Mouse (Mus musculus): ENCODE results near the gene Gm49395.

The Gm49395 gene

DNA sequence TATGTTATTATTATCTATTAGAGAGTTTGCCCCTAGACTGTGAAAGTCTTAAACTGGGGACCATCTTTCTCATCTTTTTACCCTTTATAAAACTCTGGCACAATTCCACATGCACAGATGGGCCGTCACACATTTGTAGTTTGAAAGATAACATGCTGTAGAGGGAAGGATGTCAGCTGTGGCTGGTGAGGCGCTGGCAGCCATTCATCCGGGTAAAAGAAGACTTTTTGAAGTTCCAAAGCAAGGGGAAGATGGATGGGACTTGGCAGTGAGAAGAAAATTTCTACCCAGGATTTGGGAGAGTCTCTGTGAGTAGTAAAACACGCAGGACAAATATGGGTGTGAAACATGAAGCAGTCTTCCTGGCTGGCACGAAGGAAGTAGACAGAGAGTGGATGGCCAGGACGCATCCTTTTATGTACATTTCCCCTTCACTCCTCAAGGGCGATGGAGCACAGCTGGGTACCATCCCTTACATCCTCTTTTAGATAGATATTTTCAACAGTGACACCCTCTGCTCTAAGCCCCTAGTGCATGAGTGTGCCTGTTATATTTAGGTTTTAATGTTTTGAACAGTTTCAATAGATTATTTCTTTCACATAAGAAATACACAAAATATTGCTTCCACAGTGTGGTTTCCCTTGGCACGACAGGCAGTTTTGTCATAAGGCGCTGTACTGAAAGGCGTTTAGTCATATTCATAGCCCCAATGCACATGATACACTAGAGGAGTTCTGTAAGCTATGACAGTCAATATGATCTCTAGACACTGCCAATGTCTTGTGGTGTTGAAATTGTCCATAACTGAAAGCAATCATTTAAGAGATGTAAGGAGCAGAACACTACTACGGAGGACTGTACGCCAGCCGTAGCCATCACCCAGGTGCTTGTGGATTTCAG lies 50.8 kb downstream of the Gm49395 start:
- DNase-seq (ENCODE audit: low spot score in 2 of 2), result no peak

DNA sequence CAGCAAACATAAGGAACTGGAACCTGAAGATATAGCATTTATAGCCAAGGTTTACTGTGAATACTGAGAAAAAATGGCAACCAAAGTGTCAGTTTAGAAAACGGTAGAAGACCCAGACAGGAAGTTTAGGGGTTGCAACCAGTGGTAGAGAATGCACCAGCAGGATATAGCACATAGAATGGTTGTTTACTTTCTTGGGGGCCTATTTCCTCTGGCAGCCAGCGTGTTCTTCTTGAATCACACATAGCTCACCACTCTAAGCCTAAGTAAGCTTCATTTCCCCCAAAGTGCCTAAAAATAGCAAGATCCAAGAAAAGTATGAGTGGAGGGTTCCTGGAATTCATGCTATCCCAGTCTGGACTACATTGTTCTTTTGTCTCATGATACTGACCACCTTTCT lies 59.1 kb downstream of the Gm49395 start:
- DNase-seq (ENCODE audit: low spot score in 2 of 2), result no peak

DNA sequence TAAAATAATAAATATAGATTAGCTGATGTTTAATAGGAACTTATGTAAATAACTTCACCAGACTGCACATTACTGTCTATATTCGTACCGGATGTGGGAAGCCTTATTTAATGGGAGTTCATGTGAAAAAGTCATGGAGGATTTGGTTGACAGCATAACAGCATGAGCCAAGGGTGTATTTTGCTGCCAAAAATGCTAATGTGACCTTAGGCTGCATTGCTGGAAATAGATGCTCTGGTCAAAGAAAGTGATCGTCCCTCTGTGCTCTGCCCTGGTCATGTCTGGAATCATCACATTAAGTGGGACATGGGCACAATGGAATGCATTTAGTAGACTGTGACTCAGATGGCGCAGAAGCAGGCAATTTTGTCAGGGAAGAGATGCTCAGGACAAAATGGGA lies 64.4 kb downstream of the Gm49395 start:
- no peak for DNase-seq (ENCODE audit: low spot score in 2 of 2)

DNA sequence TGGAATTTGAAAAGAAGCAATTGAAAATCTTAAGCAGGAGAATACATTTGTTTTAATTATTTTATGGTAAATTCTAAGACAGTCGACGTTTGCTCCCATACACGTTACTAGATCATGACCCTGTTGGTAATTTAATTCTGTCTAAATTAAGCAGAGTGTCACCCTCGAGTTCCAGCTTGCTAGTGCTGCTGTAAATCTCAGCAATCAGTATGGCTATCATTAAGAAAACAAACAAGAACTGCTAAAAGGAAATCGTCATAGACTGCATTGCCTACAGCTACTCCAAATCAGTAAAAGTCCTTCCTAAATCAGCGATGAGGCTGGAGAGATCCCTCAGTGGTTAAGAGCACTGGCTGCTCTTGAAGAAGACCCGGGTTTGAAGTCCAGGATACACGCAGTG lies 66.3 kb downstream of the Gm49395 start:
- DNase-seq (ENCODE audit: low spot score in 2 of 2), result no peak

DNA sequence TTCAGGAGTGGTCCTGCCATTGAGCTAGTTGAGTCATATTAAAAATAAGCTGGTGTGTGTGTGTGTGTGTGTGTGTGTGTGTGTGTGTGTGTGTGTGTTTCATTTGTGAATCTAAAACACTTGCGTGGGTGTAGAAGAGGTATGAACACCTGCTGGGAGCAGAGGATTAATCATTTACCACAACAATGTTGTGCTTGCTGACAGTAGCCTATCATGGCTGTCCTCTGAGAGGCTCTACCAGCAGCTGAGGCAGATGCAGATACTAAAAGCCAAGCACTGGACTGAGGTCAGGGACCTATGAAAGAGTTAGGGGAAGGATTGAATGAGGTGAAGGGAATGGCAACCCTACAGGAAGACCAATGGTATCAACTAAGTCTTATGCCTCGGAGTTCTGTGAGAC lies 68.6 kb downstream of the Gm49395 start:
- DNase-seq (ENCODE audit: low spot score in 2 of 2), result no peak

DNA sequence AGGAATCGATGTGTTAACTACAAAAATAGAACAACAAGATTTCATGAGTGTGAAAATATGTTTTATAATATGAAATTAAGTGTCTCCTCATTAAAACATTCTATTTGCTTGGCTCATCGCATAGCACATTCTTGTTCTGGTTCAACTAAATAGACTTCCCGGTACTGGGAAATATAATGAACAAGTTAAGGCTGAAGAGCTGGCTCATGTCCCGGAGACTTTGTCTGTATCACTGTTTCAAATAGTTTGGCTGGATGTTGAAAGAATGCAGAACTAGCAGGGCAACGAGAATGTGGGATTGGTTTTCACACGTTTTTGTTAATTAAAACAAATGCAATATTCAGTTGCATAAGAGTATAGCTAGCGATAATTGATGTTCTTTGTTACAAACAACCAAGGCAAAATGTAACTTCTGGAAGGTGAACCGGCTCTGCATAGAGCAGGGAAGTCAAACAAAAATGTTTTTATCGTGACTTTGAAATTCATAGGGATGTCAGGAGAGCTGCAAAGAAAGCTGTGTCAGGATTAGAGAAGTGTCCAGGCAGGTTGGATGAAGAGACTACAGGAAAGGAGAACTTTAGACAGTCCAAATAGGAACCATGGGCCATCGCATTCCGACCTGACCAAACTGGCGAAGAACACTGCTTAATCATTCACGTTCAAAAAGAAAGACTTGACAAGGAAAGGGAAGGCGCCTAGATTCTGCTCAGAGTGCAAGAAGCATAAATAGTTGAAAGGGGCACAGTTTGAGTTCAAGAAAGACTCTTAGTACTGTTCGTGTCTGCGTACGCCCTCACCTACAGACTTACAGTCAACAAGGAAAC lies 70.3 kb downstream of the Gm49395 start:
- DNase-seq (ENCODE audit: low spot score in 2 of 2), result no peak

DNA sequence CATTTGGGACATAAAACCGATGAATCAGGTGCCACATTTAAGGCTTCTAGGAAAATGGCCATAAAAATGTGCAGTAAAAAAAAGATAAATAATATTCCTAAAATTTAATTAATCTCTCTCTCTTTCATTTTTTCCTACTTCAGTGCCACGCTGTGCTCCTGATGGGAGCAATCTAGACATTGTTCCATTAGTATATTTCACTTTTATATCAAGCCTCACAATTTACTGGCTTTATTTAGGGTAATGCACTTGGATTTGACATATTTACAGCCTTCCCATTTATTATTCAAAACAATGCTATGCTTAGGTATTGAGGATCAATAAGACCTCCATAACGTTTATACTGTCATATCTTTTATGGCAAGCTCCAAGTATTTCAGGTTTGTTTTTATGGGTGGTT lies 76.3 kb downstream of the Gm49395 start:
- DNase-seq (ENCODE audit: low spot score in 2 of 2), result no peak

DNA sequence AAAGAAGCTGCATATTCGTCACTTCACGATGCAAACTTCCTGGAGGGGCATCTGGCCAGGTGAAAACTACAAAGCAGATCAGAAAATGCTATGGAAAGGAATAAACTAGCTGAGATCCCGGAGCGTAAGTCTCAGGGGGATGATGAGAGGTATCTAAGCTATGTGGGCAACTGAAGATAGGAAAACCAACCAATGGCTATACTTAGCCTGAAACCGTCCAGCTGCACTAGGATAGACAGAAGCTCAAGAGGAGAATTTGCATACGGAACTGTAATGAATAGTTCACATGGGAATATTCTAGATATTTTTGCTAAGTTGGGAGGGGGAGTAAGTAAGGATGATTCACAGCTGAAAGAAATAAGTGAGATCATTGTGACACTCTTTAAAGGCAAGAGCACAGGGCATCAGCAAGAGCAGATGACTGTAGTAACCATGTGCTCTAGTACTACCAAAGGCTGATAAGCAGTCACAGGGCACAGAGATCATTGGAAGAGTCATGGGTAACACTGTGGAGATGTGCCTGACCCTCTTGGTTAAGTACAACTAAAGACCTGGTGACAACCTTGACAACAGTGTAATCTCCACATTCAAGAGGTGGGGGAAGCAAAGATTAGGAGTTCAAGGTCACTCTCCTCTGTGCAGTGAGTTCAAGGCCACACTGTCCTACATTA lies 79.5 kb downstream of the Gm49395 start:
- no peak for DNase-seq (ENCODE audit: low spot score in 2 of 2)

DNA sequence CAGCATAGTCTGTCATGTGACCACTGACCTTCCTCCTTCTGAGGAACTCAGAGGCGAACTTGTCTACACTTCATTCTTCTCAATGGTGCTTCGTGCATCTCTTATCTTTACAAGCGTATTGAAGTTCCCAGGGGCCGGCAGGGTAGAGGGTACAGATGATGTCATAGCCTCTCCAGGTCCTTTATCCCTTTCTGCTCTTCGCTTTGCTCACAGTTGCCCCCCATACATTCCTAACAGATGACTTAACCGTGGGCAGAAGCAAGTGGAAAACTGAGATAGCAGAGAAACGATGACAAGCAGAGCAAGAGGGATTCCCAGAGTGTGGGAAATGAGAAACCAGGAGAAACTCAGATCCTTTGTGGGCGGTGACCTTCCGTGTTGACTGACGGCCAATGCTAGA lies 80.3 kb downstream of the Gm49395 start:
- DNase-seq (ENCODE audit: low spot score in 2 of 2), result no peak

DNA sequence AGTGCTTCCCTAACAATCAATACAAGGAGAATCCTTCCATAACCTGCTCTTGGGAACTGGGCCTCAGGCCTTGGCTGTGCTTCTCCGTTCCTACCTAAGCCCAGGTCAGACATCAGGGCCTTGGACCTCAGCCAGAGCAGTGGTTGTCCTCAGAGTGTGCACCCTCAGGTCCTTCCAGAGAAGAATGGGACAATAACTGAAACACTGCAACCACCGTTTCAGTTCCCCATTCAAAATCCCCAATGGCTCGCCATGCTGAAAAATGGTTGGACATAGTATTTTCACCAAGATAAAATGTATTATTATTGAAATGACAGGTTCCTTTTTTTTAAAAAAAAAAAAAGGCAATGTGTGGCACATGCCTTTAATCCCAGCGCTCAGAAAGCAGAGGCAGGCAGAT lies 81.0 kb downstream of the Gm49395 start:
- no peak for DNase-seq (ENCODE audit: low spot score in 2 of 2)

DNA sequence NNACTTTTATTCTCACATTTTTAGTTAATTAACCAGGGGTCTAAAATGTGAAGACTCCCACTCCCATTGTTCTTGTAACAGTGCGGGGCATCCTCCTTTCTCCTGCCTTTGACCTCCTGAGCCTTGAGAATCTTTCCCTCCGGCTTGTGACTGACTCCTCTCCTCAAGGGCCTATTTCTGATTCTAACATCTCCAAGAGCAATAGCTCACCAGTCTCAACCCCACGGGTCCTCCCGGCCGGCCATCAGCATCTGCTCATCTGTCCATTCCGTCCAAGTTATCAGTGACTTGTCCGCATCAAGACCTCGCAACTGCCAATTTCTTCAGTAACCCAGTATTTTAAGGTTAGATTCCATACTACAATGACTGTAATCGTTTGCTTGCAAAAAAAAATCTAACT lies 84.2 kb downstream of the Gm49395 start:
- no peak for DNase-seq (ENCODE audit: low spot score in 2 of 2)

DNA sequence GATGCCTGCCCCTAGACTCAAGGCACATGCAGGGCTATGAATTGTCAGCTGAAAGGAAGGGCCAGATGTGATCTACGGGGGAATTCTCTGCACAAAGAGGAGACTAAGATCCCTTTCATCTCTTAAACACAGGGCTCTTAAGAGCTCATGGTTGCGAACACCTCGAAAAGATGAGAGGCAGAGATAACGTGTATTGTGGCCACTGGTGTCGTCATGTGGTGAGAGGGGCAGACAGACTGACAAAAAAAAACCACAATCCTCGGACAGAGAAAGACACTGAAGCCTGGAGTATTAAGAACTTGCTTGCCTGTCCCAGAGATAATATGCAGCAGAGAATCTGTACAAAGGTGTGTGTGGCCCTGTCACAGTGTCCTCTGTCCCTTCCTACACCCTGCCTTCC lies 90.2 kb downstream of the Gm49395 start:
- peak; percentile 69 to 89 for DNase-seq (ENCODE audit: low spot score in 2 of 2)

DNA sequence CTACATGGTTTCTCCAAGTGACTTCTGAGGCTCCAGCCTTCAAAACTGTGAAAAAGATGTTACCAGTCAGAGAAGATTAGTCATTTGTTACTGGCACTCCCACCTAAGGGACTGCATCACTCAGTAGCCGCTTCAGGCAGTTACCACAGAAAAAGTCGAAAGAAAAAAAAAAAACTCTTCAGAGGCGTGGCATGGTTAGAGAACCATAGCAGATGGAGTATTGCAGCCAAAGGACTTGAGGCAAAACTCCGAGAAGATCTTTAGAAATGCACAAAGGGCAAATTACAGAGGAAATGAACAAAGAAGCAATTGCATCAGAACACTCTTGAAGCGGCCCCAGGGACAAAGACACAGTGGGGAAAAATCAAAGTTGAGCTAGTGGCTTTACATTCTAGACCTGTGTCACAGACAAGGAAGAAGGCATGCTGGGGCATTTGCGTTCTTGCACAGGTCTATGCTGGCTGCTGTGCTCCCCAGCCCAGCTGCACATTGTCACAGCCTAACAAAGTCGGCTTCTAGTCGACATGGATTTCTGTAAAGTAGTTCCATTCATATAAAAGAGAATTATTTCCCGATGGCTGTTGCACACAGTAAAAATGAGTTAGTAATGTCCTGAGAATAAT lies 95.4 kb downstream of the Gm49395 start:
- no peak for DNase-seq (ENCODE audit: low spot score in 2 of 2)

DNA sequence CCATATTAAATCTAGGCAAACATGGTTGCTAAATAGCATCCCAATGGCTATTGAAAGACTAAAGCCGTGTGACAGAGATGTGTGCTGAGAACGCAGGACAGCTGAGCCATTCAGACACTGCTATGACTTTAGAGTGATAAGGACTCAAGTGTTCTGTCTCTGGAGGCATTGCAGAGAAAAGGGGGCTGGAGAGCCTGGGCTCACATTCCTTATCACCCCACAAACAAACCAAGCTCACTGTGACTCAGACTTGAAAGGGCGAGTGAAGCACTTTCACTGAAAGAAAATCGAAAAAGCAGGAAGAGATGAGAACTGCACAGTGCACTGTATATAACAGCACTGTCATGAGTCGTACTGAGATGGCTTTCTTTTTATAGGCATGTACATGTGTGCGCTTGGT lies 96.4 kb downstream of the Gm49395 start:
- no peak for DNase-seq (ENCODE audit: low spot score in 2 of 2)

DNA sequence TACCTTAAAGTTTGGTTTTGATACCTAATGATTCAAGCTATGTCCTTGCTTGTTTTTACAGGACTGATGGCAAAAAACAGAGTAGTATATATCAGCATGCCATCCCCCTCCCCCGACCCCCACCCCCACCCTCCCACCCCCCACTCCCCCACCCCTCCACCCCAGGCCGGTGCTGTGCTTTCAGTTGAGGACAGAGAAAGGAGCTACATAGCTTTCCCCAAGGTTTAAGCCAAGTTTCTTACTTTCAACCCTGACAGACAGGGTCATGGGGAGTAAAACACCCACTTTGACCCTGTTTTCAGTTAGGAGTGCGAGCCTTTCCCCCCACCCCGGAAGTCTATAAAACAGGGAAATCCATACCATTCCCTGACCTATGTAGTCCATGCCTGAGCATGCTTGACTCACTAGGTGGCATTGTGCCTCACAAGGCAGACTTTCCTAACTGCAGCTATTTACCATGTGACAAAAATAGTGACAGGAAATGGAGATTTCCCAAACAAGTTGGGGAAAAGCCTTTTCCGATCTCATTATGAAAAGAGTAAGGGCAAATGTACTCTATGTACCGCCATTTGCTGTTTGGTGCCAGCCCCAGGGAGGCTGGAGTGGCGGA lies 98.2 kb downstream of the Gm49395 start:
- DNase-seq (ENCODE audit: low spot score in 2 of 2), result no peak

DNA sequence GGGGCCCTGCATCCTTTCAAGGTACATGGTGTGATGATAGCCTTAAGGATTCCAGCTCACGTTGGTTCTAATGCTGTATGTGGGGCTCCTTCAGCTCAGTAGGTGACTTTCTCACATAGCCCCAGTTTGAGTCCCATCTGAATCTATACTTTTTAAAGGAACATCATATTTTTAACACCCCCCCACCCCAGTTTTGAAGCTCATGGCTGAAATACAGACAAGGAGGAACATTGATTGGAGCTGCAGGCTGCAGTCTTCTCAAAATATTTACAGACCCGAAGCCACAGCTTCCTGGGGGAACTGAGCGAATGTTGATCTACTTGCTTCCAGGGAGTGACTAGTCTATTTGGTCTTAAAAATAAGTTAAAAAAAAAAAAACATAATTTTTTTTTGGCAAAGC lies 98.9 kb downstream of the Gm49395 start:
- DNase-seq (ENCODE audit: low spot score in 2 of 2), result no peak

DNA sequence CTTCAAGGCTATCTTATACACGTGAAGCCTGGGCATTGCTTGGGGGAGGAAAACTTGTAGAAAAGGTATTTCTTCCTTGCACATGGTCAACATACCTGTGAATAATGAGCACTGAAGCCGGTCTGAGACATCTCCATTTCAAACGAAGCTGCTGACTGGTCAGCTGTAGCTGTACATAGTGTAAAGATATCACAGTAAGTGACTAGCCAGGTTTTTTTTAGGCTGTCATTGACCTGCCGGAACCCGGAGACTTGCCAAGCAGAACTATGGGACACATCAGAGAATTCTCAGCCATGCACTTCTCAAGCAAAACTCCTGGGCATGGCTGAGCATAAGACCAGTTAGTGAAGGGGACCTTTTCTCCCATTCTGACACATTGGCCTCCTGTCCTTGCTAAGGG lies 99.6 kb downstream of the Gm49395 start:
- DNase-seq (ENCODE audit: low spot score in 2 of 2), result no peak

DNA sequence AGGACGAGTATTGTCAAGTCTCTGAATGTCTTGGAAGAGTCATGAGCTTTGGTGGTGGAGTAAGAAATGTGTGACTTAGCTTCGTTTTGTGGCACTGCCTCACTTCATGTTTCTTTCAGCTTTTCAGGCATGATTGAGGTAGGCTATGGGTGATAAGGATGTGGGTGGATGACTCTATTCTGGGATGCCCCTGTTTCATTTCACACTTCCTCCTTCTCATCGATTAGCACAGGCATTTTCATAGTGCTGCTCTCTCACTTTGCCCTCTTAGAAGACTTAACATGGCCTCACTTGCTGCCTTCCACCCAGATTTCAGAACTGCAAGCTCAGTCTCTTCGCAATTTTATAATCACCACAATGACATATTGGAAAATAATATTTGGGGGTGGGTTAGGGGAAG lies 102.1 kb downstream of the Gm49395 start:
- DNase-seq (ENCODE audit: low spot score in 2 of 2), result no peak

DNA sequence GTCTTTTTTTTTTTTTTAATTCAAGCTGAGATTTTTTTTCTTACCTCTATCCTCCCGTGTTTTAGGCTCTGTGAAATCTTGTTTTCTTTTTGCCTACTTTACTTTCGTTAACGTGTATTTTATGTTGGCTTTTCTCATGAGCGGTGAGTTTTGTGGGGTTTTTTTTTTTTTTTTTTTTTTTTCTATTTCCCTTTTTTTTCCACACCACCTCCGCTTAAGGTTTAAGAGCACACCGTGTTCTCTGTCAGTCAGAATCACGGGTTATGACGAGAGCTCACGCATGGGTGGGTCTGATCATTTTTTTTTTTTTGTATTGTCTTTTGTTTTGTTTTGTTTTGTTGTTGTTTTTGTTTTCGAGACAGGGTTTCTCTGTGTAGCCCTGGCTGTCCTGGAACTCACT lies 103.6 kb downstream of the Gm49395 start:
- DNase-seq (ENCODE audit: low spot score in 2 of 2), result no peak

DNA sequence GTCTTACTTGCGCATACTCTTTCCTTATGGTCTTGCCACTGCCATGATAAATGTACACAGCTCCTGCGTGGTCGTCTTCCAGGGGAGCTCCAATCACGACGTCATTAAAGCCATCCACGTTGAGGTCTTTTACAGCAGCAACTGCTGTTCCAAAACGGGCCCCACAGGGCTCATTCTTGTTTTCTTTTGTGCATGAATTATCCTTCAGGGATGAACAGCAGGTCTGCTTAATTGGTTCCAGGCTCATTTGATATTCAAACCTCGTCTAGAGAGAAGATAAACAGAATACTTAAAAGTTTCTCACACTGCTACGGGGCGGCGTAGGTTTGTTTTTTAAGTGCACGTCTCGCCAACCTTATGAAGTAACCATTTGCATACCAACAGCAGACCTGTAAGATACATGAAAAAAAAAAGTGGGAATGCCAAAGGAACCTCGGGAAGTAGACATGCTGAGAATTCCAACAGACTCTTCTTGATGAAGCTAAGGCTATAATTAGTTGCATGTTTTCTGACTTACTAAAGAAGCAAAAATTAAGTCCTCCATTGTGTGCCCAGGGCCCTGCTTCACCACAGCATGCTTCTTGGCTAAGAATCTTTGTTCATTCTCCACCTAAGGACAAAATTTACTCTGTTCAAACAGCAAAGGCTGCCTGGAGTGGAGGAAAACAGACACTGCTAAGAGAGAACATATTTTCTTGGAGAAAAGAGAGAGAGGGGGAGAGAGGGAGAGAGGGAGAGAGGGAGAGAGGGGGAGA lies 109.3 kb downstream of the Gm49395 start:
- DNase-seq (ENCODE audit: low spot score in 2 of 2), result no peak

DNA sequence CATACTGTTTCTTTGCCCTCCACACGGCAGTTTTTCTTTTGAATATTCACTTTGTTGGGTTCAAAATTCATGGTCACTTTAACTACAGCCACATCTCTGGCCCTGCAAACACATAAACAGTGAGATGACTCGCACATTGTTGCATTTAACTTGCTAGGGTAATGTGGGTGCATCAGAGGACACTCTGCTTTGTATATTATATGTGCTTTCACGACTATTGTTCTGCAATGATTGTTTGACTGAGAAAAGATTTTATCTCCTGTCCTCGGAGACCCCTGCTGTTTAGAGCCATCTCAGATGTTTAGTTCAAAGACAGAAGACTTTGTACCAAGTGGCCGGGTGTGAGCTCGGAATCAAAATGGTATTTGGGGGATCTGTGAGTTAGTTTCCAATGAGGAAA lies 114.1 kb downstream of the Gm49395 start:
- DNase-seq (ENCODE audit: low spot score in 2 of 2), result no peak

Measured in natural killer cell, adult 2 months (primary cell).